Mouse (Mus musculus): ENCODE measurements around the gene Ptprd. TPM values are rescaled to one million over a fixed set of nuclear protein-coding genes. Genes with fewer than 3 reads are reported as not detected.

The Ptprd gene
- polyA plus RNA-seq, 1 experiment from 2014 or later: 14.5 TPM

DNA sequence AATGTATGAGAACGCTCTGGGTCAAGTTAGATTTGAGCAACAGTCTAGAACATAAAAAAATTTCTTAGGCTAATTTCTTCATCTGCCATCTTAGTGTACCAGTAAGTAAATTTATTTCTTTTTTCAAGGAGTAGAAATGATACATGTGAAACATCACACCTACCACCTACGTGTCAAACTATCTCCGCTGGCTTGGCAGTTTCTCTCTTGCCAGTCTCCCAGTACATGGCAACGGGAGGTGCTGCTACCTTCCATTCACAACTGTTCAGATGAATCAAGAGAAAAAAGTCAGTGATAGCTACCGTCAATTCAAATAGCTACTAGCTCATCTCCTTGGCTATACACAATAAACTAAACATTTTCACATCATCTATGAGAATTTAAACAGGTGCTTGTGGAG, 1823.9 kb downstream of the Ptprd start:
- H3K4me2 ChIP-seq (ENCODE audit: low read length): no peak overlapping the region
- H3K9me3 ChIP-seq (replicated peaks; ENCODE audit: low read length): no peaks in the 10 kb centered on the region
- H3K36me3 ChIP-seq (ENCODE audit: insufficient read depth, low read length): no peaks in the 10 kb centered on the region
- no peaks in the 10 kb centered on the region; the same call in 1 of the 2 replicates for H3K4me1 ChIP-seq (replicated peaks; ENCODE audit: insufficient read depth, low read length)
- no peak overlapping the region for H3K9ac ChIP-seq (ENCODE audit: low read depth, low read length)
- no peak for TF ChIP-seq CTCF (IDR thresholded peaks at IDR 0.05; ENCODE audit: low read depth)
- H3K27me3 ChIP-seq (ENCODE audit: insufficient read depth, low read length): no peaks in the 10 kb centered on the region
- H3K27ac ChIP-seq: no peak overlapping the region
- WGBS: 57% methylated on average over 5 of the region's 5 CpGs
- ATAC-seq (replicated peaks; ENCODE audit: low FRiP score, low read depth) (no peak), DNase-seq (ENCODE audit: low spot score) (no peak)
- H3K4me3 ChIP-seq (replicated peaks; ENCODE audit: low read depth, low read length): no peak overlapping the region

- ATAC-seq (replicated peaks; ENCODE audit: low FRiP score, low read depth): peak; percentile 61; the same call in 1 of the 2 replicates
- Histone ChIP-seq H3K9ac (ENCODE audit: low read depth, low read length) (no peak overlapping the region), H3K27me3 (ENCODE audit: insufficient read depth, low read length) (no peaks in the 10 kb centered on the region), H3K36me3 (ENCODE audit: insufficient read depth, low read length) (no peaks in the 10 kb centered on the region), H3K9me3 (replicated peaks; ENCODE audit: low read length) (no peaks in the 10 kb centered on the region), H3K4me2 (ENCODE audit: low read length) (no peak overlapping the region), H3K4me3 (replicated peaks; ENCODE audit: low read depth, low read length) (no peak overlapping the region), H3K4me1 (replicated peaks; ENCODE audit: insufficient read depth, low read length) (no peaks in the 10 kb centered on the region; the same call in 1 of the 2 replicates), H3K27ac (0 out of 2 replicates have a peak overlapping the region, but pooled peaks have one; percentile 36)
- peak; percentile 85 for DNase-seq (ENCODE audit: low spot score)
- WGBS: 23% methylated on average over 7 of the region's 7 CpGs
- TF ChIP-seq CTCF (IDR thresholded peaks at IDR 0.05; ENCODE audit: low read depth): no peak
Measured at GRCm38 (mm10) chr4:76386978-76387824, 1824.6 kb downstream of the Ptprd start.

GRCm38 (mm10) chr4:76385818-76386217, 1825.9 kb downstream of the Ptprd start:
- 53% methylated on average over 5 of the region's 5 CpGs for WGBS
- Histone ChIP-seq H3K4me1 (replicated peaks; ENCODE audit: insufficient read depth, low read length) (no peaks in the 10 kb centered on the region; the same call in 1 of the 2 replicates), H3K9ac (ENCODE audit: low read depth, low read length) (no peak overlapping the region), H3K4me3 (replicated peaks; ENCODE audit: low read depth, low read length) (no peak overlapping the region), H3K9me3 (replicated peaks; ENCODE audit: low read length) (no peaks in the 10 kb centered on the region), H3K4me2 (ENCODE audit: low read length) (no peak overlapping the region), H3K27me3 (ENCODE audit: insufficient read depth, low read length) (no peaks in the 10 kb centered on the region), H3K27ac (no peak overlapping the region), H3K36me3 (ENCODE audit: insufficient read depth, low read length) (no peaks in the 10 kb centered on the region)
- no peak for TF ChIP-seq CTCF (IDR thresholded peaks at IDR 0.05; ENCODE audit: low read depth)
- no peak for DNase-seq (ENCODE audit: low spot score)
- ATAC-seq (replicated peaks; ENCODE audit: low FRiP score, low read depth): no peak

DNA sequence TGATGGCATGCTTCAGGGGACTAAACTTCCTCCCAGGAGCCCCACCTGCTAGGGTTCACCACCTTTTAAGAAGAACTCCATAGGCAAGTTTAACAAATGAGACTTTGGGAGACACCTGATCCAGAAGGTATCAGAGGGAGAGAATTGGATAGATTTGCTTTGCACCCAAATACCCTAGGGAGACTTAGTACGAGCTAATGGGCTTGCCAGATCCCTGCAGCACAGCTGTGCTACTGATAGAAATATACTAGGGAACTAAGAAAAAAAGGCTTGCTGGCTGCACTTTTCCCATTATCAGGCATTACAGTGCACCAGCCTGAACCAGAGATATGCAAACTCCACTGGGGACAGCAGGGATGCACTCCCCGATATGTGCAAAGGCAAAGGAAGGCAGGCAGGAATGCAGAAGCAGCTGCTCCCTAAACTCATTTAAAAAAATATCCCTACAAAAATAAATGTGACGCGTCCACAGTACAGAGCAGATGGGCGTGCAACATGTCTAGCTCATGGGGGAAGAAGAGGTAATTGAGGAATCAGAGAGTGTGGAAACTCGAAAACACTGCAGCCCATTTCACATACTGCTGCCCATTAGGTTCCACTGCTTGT, 1831.3 kb downstream of the Ptprd start:
- H3K4me1 ChIP-seq (replicated peaks; ENCODE audit: insufficient read depth, low read length): no peaks in the 10 kb centered on the region
- H3K36me3 ChIP-seq (ENCODE audit: insufficient read depth, low read length): no peaks in the 10 kb centered on the region
- H3K4me3 ChIP-seq (replicated peaks; ENCODE audit: low read depth, low read length): no peak overlapping the region
- ATAC-seq (replicated peaks; ENCODE audit: low FRiP score, low read depth) (no peak), DNase-seq (ENCODE audit: low spot score) (peak; percentile 3)
- WGBS: 72% methylated on average over 6 of the region's 6 CpGs
- no peak for TF ChIP-seq CTCF (IDR thresholded peaks at IDR 0.05; ENCODE audit: low read depth)
- no peak overlapping the region for H3K4me2 ChIP-seq (ENCODE audit: low read length)
- H3K9ac ChIP-seq (ENCODE audit: low read depth, low read length): no peak overlapping the region
- H3K27me3 ChIP-seq (ENCODE audit: insufficient read depth, low read length): no peaks in the 10 kb centered on the region
- H3K9me3 ChIP-seq (replicated peaks; ENCODE audit: low read length): no peaks in the 10 kb centered on the region
- H3K27ac ChIP-seq: no peak overlapping the region

GRCm38 (mm10) chr4:76370041-76370880, 1841.5 kb downstream of the Ptprd start:
- H3K4me3 ChIP-seq (replicated peaks; ENCODE audit: low read depth, low read length): no peak overlapping the region
- peak; percentile 87 for DNase-seq (ENCODE audit: low spot score)
- no peak overlapping the region for H3K9ac ChIP-seq (ENCODE audit: low read depth, low read length)
- H3K9me3 ChIP-seq (replicated peaks; ENCODE audit: low read length): no peaks in the 10 kb centered on the region
- no peak for TF ChIP-seq CTCF (IDR thresholded peaks at IDR 0.05; ENCODE audit: low read depth)
- H3K36me3 ChIP-seq (ENCODE audit: insufficient read depth, low read length): no peaks in the 10 kb centered on the region
- peak overlapping the region; percentile 38; the same call in 1 of the 2 replicates for H3K4me2 ChIP-seq (ENCODE audit: low read length)
- ATAC-seq (replicated peaks; ENCODE audit: low FRiP score, low read depth): peak; percentile 65; the same call in 1 of the 2 replicates
- WGBS: 26% methylated on average over 4 of the region's 4 CpGs
- peaks cover 29% of the 10 kb centered on the region; the same call in 1 of the 2 replicates for H3K4me1 ChIP-seq (replicated peaks; ENCODE audit: insufficient read depth, low read length)
- H3K27me3 ChIP-seq (ENCODE audit: insufficient read depth, low read length): no peaks in the 10 kb centered on the region
- peak overlapping the region; percentile 78 for H3K27ac ChIP-seq

DNA sequence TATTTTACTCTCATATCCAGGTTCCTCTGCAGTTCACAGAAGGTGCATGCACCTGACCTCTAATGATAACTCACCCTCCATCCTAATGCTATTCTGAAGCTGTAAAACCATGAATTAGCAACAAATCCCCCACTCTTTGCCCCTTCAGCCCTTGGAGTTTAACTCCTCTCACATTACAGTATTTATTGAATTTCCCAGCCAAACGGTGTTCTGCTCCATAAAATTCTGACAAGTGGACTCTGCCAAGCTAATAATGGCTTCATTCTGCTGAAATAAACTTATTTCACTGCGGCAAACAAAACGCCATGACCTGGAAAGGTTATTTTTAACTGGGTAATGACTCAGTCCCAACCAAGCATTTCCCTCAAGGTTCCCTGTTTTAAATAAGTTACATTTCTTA, 1842.7 kb downstream of the Ptprd start:
- DNase-seq (ENCODE audit: low spot score) (peak; percentile 85), ATAC-seq (replicated peaks; ENCODE audit: low FRiP score, low read depth) (peak; percentile 50; the same call in 1 of the 2 replicates)
- Histone ChIP-seq H3K36me3 (ENCODE audit: insufficient read depth, low read length) (no peaks in the 10 kb centered on the region), H3K4me2 (ENCODE audit: low read length) (peak overlapping the region; percentile 38), H3K9ac (ENCODE audit: low read depth, low read length) (no peak overlapping the region), H3K4me3 (replicated peaks; ENCODE audit: low read depth, low read length) (no peak overlapping the region), H3K4me1 (replicated peaks; ENCODE audit: insufficient read depth, low read length) (peaks cover 29% of the 10 kb centered on the region; the same call in 1 of the 2 replicates), H3K9me3 (replicated peaks; ENCODE audit: low read length) (no peaks in the 10 kb centered on the region), H3K27me3 (ENCODE audit: insufficient read depth, low read length) (no peaks in the 10 kb centered on the region), H3K27ac (peak overlapping the region; percentile 78)
- TF ChIP-seq CTCF (IDR thresholded peaks at IDR 0.05; ENCODE audit: low read depth): no peak
- 15% methylated on average over 3 of the region's 3 CpGs for WGBS
